Mouse (Mus musculus) gastrocnemius, adult 8-10 months (tissue): ENCODE measurements around the gene Dnmbp. TPM values are rescaled to one million over a fixed set of nuclear protein-coding genes. Genes with fewer than 3 reads are reported as not detected.

ENCODE experiments used
- DNase-seq, 2 experiments: peaks; one replicate each; pipeline ENCODE4 v3.0.0; 2022; ENCODE audit warnings: low spot score in 2 of 2
- total RNA-seq, 4 experiments: library from RNA; stranded (reverse); gene quantifications; 2 replicates each; pipeline ENCODE4 v1.2.4; 2022

The Dnmbp gene
- total RNA-seq, 4 experiments from 2014 or later, result 10.9 to 13.2 (median 12.2) TPM

DNA sequence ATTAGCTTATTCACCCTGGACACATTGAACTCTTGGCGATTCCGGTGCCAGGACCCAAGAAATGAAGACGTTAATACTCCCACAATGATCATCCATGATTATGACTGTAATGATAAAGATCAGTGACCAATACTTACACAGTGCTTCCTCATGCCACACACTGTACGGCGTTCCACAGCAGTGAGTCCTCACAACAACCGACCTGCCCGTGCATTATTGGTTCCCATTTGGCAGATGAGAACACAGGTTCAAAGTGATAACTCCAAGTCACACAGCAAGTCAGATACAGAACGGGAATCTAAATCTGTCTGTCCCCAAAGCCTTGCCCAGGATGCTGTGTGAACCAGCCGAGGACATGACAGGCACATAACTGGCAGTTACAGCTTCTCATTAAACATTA, 25.0 kb downstream of the Dnmbp start:
- DNase-seq, result no peak

DNA sequence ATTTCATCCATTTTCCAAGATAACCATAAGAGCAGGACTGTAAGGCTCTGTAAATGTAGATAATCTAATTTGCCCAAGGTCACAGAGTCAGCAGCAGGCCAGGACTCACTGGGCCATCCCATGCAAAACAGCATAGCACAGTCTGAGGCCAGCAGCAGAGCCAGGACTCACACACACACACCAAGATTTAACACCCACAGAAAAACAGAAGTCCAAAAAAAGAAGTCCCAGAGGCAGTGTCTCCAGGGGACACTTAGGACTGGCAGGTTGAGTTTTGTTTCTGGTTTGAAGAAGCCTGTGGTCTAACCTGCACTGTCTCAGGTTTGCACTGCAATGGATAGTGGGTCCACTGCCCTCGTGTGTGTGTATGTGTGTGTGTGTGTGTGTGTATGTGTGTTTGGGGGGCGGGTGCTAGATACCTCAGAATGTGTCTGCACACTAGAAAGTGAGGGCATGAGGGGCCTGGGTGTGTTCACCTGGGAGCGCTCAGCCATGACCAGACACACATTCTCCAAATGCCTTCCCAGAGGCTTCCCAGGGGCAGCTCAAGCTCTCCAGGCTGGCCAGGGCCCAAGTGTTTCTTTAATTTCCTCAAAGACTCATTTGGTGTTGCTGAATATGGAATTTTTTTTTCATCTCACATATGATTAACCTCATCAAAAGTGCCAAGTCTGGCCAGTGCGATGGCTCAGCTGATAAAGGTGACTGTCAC, 27.1 kb downstream of the Dnmbp start:
- DNase-seq, result no peak

DNA sequence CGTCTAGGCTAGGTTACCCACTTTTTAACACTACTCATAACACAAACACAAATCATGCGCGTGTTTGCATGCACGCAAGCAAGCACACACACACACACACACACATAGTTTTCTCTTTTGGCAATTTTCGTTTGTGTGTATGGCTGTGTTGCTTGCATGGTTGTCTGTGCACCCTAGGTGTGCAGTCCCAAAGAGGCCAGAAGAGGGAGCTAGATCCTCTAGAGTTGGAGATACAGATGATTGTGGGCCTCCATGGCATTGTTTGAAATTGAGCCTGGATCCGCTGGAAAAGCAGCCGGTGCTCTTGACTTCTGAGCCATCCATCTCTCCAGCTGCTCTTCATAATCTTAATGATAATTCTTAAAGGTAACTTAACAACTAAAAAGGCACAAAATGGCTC, 33.5 kb downstream of the Dnmbp start:
- no peak for DNase-seq

GRCm38 (mm10) chr19:43905985-43906384, 34.0 kb downstream of the Dnmbp start:
- DNase-seq, result peak in 1 of 2 experiments; percentile 27

GRCm38 (mm10) chr19:43905136-43905535, 34.9 kb downstream of the Dnmbp start:
- no peak for DNase-seq

GRCm38 (mm10) chr19:43904327-43904726, 35.7 kb downstream of the Dnmbp start:
- DNase-seq, result no peak

- DNase-seq, result no peak
Observed at GRCm38 (mm10) chr19:43902887-43903286, 37.1 kb downstream of the Dnmbp start.

GRCm38 (mm10) chr19:43900690-43901089, 39.3 kb downstream of the Dnmbp start:
- DNase-seq, result no peak

DNA sequence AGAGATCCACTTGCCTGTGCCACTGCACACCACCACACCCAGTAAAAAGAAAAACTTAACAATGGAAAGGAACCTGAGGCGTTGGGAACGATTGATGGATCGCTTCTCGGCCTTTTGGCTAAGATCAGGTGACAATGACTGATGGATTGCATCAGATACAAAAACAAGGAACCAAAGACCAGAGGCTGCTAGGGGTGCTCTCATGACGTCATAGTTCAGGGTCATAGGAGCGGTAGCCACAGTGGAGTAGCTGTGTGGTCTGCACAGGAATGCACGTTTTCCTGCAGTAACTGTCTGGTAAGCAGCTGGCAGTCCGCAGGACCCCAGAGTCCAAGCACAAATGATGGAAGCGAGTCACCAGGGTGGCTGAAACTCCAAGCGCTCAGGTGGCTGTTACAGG, 41.4 kb downstream of the Dnmbp start:
- no peak for DNase-seq

GRCm38 (mm10) chr19:43896441-43896840, 43.5 kb downstream of the Dnmbp start:
- no peak for DNase-seq

DNA sequence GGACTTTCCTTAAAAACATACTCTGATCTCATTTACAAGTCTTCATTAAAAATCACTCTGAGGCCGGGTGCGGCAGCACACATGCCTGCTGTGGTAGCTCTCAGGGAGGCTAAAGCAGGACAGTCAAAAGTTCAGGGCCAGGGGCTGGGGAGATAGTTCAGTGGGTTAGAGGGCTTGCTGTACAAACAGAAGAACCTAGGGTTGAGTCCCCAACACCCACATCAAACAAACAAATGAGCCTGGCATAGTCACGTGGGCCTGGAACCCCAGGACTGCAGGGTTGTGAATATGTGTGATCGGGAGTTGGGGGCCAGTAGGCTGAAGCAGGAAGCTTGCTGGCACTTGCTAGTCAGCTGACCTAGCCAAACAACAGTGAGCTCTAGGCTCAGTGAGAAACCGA, 44.0 kb downstream of the Dnmbp start:
- DNase-seq, result no peak

GRCm38 (mm10) chr19:43894821-43895220, 45.2 kb downstream of the Dnmbp start:
- no peak for DNase-seq

- DNase-seq, result peak; percentile 34 to 56
Observed at GRCm38 (mm10) chr19:43894070-43894469, 45.9 kb downstream of the Dnmbp start.

DNA sequence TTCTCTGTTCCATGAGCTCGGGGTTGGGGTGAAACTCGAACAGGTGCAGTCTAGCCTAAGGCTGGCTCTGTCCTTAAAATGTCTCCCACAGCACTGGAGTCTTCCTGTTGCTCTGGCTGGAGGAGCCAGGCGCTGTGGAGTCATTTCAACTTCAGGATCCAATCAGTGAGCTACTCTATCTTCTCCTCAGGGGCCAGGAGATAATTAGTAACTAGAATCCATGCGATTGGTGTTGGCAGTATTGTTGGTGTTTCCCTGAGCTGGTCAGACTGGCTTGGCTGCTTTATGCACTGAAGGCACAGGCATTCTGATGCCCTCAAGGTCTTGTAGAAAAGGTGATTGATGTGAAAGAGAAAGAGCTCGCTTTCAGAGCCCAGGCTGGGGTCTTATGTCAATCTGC, 49.5 kb downstream of the Dnmbp start:
- DNase-seq, result no peak

- no peak for DNase-seq
Observed at GRCm38 (mm10) chr19:43887725-43888124, 52.3 kb downstream of the Dnmbp start.

DNA sequence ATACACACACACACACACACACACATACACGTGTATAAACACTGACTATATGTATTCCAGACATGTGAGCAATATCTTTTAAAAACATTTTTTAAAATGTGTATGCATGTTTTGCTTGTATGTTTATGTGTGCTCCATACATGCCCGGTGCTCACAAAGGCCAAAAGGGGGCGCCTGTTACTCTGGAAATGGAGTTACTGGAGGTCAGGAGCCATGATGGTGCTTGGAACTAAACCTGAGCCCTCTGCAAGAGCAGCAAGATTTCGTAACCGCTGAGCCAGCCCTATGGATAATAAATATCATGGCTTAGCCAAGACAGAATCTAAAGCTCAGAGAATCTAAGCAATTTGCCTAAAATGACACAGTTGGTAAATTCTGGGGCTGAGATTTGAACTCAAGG, 52.7 kb downstream of the Dnmbp start:
- no peak for DNase-seq

GRCm38 (mm10) chr19:43886371-43887099, 53.5 kb downstream of the Dnmbp start:
- DNase-seq, result no peak

DNA sequence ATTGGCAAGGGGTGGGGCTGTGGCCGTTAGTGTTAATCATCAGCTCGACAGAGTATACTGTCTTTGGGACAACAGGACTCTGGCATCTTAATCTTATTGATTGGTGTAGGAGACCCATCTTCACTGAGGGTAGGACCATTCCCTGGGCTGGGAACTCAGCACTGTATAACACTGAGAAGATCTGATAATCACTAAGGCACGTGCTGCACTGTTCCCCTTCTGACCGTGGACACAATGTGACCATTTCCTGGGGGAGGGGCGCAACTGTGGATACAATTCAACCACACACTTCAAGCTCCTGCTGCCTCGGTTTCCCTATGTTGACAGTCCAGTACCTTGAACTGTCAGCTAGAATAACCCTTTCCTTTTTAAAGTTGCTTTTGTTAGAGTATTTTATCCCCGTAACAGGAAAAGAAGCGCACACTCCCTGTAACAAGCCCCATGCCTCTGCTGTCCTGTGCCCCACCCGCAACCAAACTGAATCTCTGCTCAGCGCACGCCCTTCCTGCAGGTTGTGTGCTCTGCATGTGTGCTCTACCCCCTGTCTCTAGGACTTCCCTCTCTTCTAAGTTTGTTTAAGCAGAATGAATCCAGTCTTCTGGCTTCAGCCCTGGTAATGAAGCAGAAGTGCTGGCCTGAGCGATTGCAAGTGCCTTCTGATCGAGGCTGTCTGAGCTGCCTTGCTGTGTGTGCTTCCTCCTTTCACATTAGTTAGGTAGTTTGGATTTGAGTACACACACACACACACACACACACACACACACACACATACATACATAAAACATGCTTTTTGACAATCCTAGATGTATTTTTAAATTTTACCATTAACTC, 55.1 kb downstream of the Dnmbp start:
- no peak for DNase-seq

GRCm38 (mm10) chr19:43882895-43883573, 57.0 kb downstream of the Dnmbp start:
- no peak for DNase-seq

GRCm38 (mm10) chr19:43881615-43882014, 58.4 kb downstream of the Dnmbp start:
- DNase-seq, result no peak

DNA sequence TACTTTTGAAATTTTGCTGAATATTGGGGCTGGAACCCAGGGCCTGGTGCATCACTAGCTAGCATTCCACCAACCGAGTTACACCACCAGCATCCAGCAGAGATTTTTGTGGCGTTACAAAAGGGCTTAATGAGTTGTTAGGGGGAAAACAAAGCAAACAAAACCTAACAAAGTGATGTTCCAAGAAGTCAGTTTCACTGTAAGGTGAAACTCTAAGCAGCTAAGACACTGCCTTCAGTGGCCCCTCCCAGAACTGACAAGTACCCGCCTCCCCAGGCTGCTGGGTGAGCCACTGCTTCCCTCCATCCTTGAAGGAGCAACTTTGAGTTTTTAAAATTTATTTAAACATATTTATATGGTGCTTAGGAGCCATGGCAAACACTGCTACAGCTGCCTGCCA, 59.6 kb downstream of the Dnmbp start:
- no peak for DNase-seq
